Mouse (Mus musculus): ENCODE measurements at regions not wholly inside any gene's neighbourhood (a gene's known extent, or its start where the extent isn't known, plus 50 kb on each side); places are given as distances from the start of the nearest gene placed in this dataset.
A peak's percentile ranks its signal among the peaks of the same experiment; 100 is the strongest.

GRCm38 (mm10) chr5:6179466-6179865 lies 430.3 kb upstream of the Steap1 start:
- H3K27me3 ChIP-seq (ENCODE audit: control insufficient read depth, insufficient read depth, low read length): no peaks in the 10 kb centered on the region
- WGBS: 5% methylated on average over 2 of the region's 2 CpGs
- peak in 1 of 2 experiments; percentile 66 for DNase-seq
- H3K27ac ChIP-seq (ENCODE audit: insufficient read depth, low read length): no peak overlapping the region
- no peak overlapping the region for H3K4me3 ChIP-seq (replicated peaks; ENCODE audit: insufficient read depth, low read depth, low read length)
- TF ChIP-seq CTCF (IDR thresholded peaks at IDR 0.05; ENCODE audit: borderline replicate concordance, insufficient read depth, low read depth, low read length) (no peak), POLR2A (IDR thresholded peaks at IDR 0.05; ENCODE audit: borderline replicate concordance, insufficient read depth, low read length) (no peak)
- no peaks in the 10 kb centered on the region for H3K4me1 ChIP-seq (ENCODE audit: control insufficient read depth, insufficient read depth, low read length)

DNA sequence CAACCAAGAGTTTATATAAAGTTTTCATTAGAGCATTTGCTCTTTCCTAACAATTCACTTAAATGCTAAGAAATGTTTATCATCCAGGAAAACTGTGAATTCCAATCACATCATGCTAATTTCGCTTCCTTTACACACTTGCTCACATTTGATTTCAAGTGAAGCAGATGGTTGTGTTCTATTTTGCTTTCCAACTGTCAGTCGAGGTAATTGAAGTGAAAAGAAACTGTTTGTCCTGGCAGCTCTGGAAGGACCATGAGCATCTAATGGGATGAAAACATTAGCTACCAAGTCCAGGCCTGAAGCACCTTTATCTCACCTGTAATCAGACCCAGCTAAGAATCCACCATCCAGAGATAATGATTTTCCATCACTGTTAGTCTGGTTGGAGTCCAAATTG lies 418.9 kb upstream of the Steap1 start:
- 7% methylated on average over 2 of the region's 2 CpGs for WGBS
- no peak overlapping the region for H3K27ac ChIP-seq (ENCODE audit: insufficient read depth, low read length)

GRCm38 (mm10) chr5:6167576-6167975 lies 418.4 kb upstream of the Steap1 start:
- Histone ChIP-seq H3K4me1 (ENCODE audit: control insufficient read depth, insufficient read depth, low read length) (no peaks in the 10 kb centered on the region), H3K27ac (ENCODE audit: insufficient read depth, low read length) (no peak overlapping the region), H3K4me3 (replicated peaks; ENCODE audit: insufficient read depth, low read depth, low read length) (no peak overlapping the region), H3K27me3 (ENCODE audit: control insufficient read depth, insufficient read depth, low read length) (no peaks in the 10 kb centered on the region)
- no peak for DNase-seq
- TF ChIP-seq CTCF (IDR thresholded peaks at IDR 0.05; ENCODE audit: borderline replicate concordance, insufficient read depth, low read depth, low read length): no peak
- TF ChIP-seq POLR2A (IDR thresholded peaks at IDR 0.05; ENCODE audit: borderline replicate concordance, insufficient read depth, low read length): no peak
- 67% methylated on average over 1 of the region's 1 CpGs for WGBS

More for the DNA sequence above, 418.9 kb upstream of the Steap1 start:
- Histone ChIP-seq H3K4me3 (replicated peaks; ENCODE audit: insufficient read depth, low read depth, low read length) (no peak overlapping the region), H3K4me1 (ENCODE audit: control insufficient read depth, insufficient read depth, low read length) (no peaks in the 10 kb centered on the region), H3K27me3 (ENCODE audit: control insufficient read depth, insufficient read depth, low read length) (no peaks in the 10 kb centered on the region)
- TF ChIP-seq POLR2A (IDR thresholded peaks at IDR 0.05; ENCODE audit: borderline replicate concordance, insufficient read depth, low read length) (no peak), CTCF (IDR thresholded peaks at IDR 0.05; ENCODE audit: borderline replicate concordance, insufficient read depth, low read depth, low read length) (no peak)
- peak in 1 of 2 experiments; percentile 22 for DNase-seq
